Comparison of ENCODE assay signal across 21 mouse cellular contexts in genomic region chr12:32728425-32728824, GRCm38 (mm10).
DNase-seq lines count a peak whose midpoint lies in the region; ATAC-seq lines count a peak whose summit lies in the region.
"Had no signal": no experiment of that assay in that cellular context is flagged by ENCODE, and none has a peak within 500 bp of the region (broad histone marks: within the 10 kb centered on the region; RNA-seq: fewer than 3 reads in every experiment).

No protein-coding gene starts in this region.

- DNase-seq in frontal cortex, postnatal 36 days (ENCODE audit: low spot score in 2 of 2) = peak; percentile 27 to 53
- DNase-seq in frontal cortex, postnatal 14 days (ENCODE audit: low spot score in 2 of 2) = no peak
- DNase-seq in midbrain, embryonic 11.5 days (ENCODE audit: low spot score, missing footprints) = peak; percentile 83
- DNase-seq in brain, adult 2 months (ENCODE audit: low read depth, low spot score) = peak; percentile 70
- DNase-seq in right cerebral cortex, postnatal 25 days = peak; percentile 20
- no peak for DNase-seq in layer of hippocampus, adult 9-11 months
- DNase-seq in ovary, postnatal 10 days (ENCODE audit: low spot score) = no peak
- DNase-seq: adrenal gland, adult 8-10 months; B cell, adult 2 months; cerebellum, adult 9-11 months; kidney, adult 8-10 months; kidney, postnatal 14 days; liver; liver, postnatal 0 days; lung, postnatal 10 days; thymus, postnatal 14 days had no signal

- no peak overlapping the region for H3K4me3 ChIP-seq in midbrain, embryonic 11.5 days (ENCODE audit: low read depth, low read length)
- H3K4me3 ChIP-seq in midbrain, embryonic 16.5 days (ENCODE audit: low read depth, low read length) = no peak overlapping the region
- H3K4me3 ChIP-seq: forebrain, embryonic 12.5 days; heart, embryonic 10.5 days; hindbrain, embryonic 12.5 days had no signal

- H3K9ac ChIP-seq in midbrain, embryonic 11.5 days (ENCODE audit: low read length) = no peak overlapping the region
- no peak overlapping the region for H3K9ac ChIP-seq in midbrain, embryonic 16.5 days (ENCODE audit: low read depth, low read length)
- H3K9ac ChIP-seq: forebrain, embryonic 12.5 days; hindbrain, embryonic 12.5 days; liver, postnatal 0 days had no signal

- H3K9me3 ChIP-seq in midbrain, embryonic 11.5 days (ENCODE audit: control insufficient read depth, low read length) = no peaks in the 10 kb centered on the region
- no peaks in the 10 kb centered on the region for H3K9me3 ChIP-seq in midbrain, embryonic 16.5 days (replicated peaks; ENCODE audit: control insufficient read depth, low read length, poor library complexity, severe bottlenecking)
- H3K9me3 ChIP-seq: forebrain, embryonic 12.5 days; heart, embryonic 10.5 days; hindbrain, embryonic 12.5 days had no signal

- no peak overlapping the region for H3K27ac ChIP-seq in midbrain, embryonic 11.5 days (ENCODE audit: low read depth, low read length)
- no peak overlapping the region for H3K27ac ChIP-seq in midbrain, embryonic 16.5 days (ENCODE audit: low read length)
- H3K27ac ChIP-seq: forebrain, embryonic 12.5 days; heart, embryonic 10.5 days; hindbrain, embryonic 12.5 days had no signal

- 31% methylated on average over 10 of the region's 10 CpGs for WGBS in midbrain, embryonic 11.5 days
- WGBS in midbrain, embryonic 16.5 days = 16% methylated on average over 10 of the region's 10 CpGs

- no peaks in the 10 kb centered on the region for H3K4me1 ChIP-seq in midbrain, embryonic 11.5 days (ENCODE audit: control insufficient read depth, insufficient read depth, low read length)
- peaks cover 3% of the 10 kb centered on the region; the same call in 1 of the 2 replicates for H3K4me1 ChIP-seq in midbrain, embryonic 16.5 days (ENCODE audit: control insufficient read depth, insufficient read depth, low read length)
- H3K4me1 ChIP-seq: heart, embryonic 10.5 days; hindbrain, embryonic 12.5 days had no signal

- H3K36me3 ChIP-seq in midbrain, embryonic 11.5 days (ENCODE audit: control insufficient read depth, insufficient read depth, low read length) = no peaks in the 10 kb centered on the region
- no peaks in the 10 kb centered on the region for H3K36me3 ChIP-seq in midbrain, embryonic 16.5 days (ENCODE audit: control insufficient read depth, insufficient read depth, low read length)
- H3K36me3 ChIP-seq: forebrain, embryonic 12.5 days; heart, embryonic 10.5 days; hindbrain, embryonic 12.5 days had no signal

- no peaks in the 10 kb centered on the region for H3K27me3 ChIP-seq in midbrain, embryonic 11.5 days (ENCODE audit: control insufficient read depth, insufficient read depth, low read length)
- H3K27me3 ChIP-seq in midbrain, embryonic 16.5 days (ENCODE audit: control insufficient read depth, insufficient read depth, low read depth, low read length) = no peaks in the 10 kb centered on the region
- H3K27me3 ChIP-seq: forebrain, embryonic 12.5 days; hindbrain, embryonic 12.5 days had no signal

- 0 out of 2 replicates have a peak, but pooled peaks have one; percentile 50 for ATAC-seq in midbrain, embryonic 11.5 days (ENCODE audit: low FRiP score)
- no peak for ATAC-seq in midbrain, embryonic 16.5 days
- ATAC-seq: inflammation-experienced regulatory T-cells, adult 6 months; liver, postnatal 0 days had no signal

- no peak overlapping the region for H3K4me2 ChIP-seq in midbrain, embryonic 11.5 days
- no peak overlapping the region for H3K4me2 ChIP-seq in midbrain, embryonic 16.5 days (ENCODE audit: low read length)
- H3K4me2 ChIP-seq: forebrain, embryonic 12.5 days; hindbrain, embryonic 12.5 days had no signal

Comparison
In these comparisons a context has a peak if more than half of its experiments do, and no peak if none do; other contexts are left out.
1. DNase-seq: peak in frontal cortex, postnatal 36 days (2 of 2), midbrain, embryonic 11.5 days (single experiment), brain, adult 2 months (single experiment) and right cerebral cortex, postnatal 25 days (single experiment); none in frontal cortex, postnatal 14 days (0 of 2), layer of hippocampus, adult 9-11 months (single experiment) and ovary, postnatal 10 days (single experiment).